Mouse (Mus musculus): ENCODE data around the gene Defb5.
"Not testable (repeated sequence)": the region's sequence is repeated elsewhere in the genome, so short reads cannot be mapped to it uniquely, and the experiment has no call there.

Defb5 gene

GRCm38 (mm10) chr8:19247280-19247679 is at the start of gene Defb5:
Defb5 (plus strand) TSS chr8:19247580.
- DNase-seq (ENCODE audit: low spot score), result no peak

DNA sequence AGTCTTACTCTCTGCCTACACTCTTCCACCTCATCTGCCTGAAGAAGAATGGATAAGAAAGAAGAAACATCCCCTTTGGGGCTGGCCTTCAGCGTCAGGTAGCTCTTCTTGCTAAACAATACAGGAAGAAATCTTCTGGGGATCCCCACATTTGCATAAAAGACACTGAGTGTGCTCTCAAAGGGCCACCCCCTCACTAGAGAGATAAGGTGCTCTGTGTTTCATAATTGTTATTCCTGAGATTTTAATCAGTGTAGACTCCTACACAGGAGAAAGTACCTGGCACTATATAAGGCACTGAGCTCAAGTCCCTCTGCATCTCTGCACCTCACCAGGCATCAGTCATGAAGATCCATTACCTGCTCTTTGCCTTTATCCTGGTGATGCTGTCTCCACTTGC is 22.2 kb upstream of the Defb5 start, which contains the start of gene Defb6:
TSS of gene Defb6 (plus strand) at position 318 of the 400 bp plus-strand sequence.
- no peak for DNase-seq (ENCODE audit: low spot score)

DNA sequence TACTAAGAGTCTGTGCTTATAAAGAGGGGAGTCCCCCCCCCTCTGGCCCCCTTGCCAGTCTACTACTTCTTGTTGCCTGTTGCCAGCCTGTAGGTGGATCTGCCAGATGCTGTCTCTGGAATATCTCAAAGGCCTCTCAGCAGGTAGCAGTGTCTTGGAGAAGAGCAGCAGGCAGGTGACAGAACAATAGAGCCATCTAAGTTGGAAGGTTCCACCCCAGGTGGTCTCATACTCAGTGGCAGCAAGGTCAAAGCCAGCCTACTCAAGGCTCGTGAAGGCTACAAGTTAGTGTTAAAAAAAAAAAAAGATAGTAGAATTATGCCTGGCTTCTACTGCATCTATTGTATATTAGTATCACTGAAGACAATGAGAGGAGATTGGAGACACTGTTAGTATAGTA is 9.3 kb upstream of the Defb5 start:
- no peak for DNase-seq (ENCODE audit: low spot score)

GRCm38 (mm10) chr8:19239616-19240015 is 7.8 kb upstream of the Defb5 start, which contains the start of gene Defb46:
Defb46 (plus strand) TSS chr8:19239916.
- no peak for DNase-seq (ENCODE audit: low spot score)

DNA sequence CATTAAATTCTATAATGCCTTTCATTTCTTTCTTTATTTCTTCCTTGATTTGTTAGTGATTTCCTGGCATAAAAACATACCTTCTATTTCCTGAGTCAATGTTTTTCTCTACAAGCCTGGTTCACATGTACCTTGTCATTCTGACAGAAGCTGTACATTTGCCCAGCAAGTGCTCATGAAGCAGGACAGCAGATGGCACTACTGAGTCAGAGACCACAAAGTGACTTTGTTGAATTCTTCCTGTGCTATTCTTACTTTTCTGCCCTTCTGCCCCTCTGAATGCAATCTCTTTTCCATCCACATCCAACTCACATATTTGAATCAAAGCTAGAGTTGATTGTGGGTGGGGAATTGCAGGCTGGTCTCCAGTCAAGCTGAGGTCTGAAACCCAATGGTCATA is 10.8 kb downstream of the Defb5 start:
- DNase-seq (ENCODE audit: low spot score), result no peak

DNA sequence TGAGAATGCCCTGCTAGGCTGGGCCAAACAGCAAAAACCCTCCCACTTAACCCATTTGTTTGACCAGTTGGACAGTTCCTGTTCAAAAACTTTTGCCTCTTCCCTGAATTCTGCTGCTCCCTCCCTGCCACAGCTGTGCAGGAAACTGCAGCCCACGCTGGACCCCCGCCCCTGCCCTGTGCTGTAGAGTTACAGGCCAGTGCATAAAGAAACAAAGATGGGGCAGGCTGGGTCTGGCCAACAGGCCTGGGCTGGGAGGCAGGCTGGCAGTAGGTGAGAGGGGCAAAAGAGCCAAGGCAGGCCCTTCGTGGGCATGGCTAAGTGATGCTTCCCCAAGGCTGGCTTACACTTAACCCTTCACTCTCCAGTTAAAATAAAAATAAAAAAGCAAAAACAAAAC is 12.3 kb downstream of the Defb5 start:
- no peak for DNase-seq (ENCODE audit: low spot score)

- not testable (repeated sequence) for DNase-seq (ENCODE audit: low spot score)
Measured at GRCm38 (mm10) chr8:19293060-19293459, 45.7 kb downstream of the Defb5 start, which contains the start of gene Defb3. Defb3 (plus strand) TSS chr8:19293360.

GRCm38 (mm10) chr8:19298361-19298760 is 51.0 kb downstream of the Defb5 start:
- DNase-seq (ENCODE audit: low spot score), result not testable (repeated sequence)
